Mouse (Mus musculus): ENCODE results near the gene Prss3. TPM values are rescaled to one million over a fixed set of nuclear protein-coding genes. Genes with fewer than 3 reads are reported as not detected.

Gene Prss3
- polyA plus RNA-seq (2017; shearing (Covaris generic)): not detected

GRCm38 (mm10) chr6:41377578-41377977 is at the start of gene Prss3:
Gene Prss3 (minus strand): TSS chr6:41377678.

DNA sequence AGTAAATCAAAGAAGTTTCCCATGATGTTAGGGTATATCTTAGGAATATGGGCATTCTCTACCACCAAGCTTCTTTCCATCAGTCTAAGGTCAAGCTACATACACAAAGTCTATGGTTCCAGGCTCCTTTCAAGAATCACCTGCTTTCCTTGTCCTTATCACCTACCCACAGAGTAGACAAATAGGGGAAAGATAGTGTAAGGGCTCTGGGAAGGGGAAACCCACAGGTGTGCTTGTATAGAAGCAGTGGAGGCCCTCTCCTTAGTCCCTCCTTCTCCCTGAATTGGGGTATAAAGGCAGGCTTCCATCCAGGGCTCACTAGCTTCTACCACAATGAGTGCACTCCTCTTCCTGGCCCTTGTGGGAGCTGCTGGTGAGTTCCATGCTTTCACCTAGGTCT is 14.6 kb upstream of the Prss3 start, which contains the start of gene Gm5771:
TSS of gene Gm5771 (plus strand) at position 301 of the 400 bp plus-strand sequence.

GRCm38 (mm10) chr6:41353932-41354331 is 23.5 kb downstream of the Prss3 start, which contains the start of gene Try10:
Gene Try10 (plus strand): TSS chr6:41354105.

Other genes with a start within 250 kb of the Prss3 start
- gene Try4, start 75.4 kb downstream of the Prss3 start, polyA plus RNA-seq (2017; shearing (Covaris generic)): under 1 TPM in 1 of 2 experiments, not detected in 1; 0.64 TPM
- 1 to 10 TPM in 1 of 2 experiments, under 1 TPM in 1; 0.55 to 1.3 TPM for gene Try5, start 60.8 kb downstream of the Prss3 start, polyA plus RNA-seq (2017; shearing (Covaris generic))
- not detected for gene Try10, start 23.6 kb downstream of the Prss3 start, polyA plus RNA-seq (2017; shearing (Covaris generic))
- gene Gm5771, start 14.7 kb upstream of the Prss3 start, polyA plus RNA-seq (2017; shearing (Covaris generic)): not detected
- not detected for gene Gm10334, start 68.5 kb upstream of the Prss3 start, polyA plus RNA-seq (2017; shearing (Covaris generic))
- not detected for gene Prss1, start 81.3 kb upstream of the Prss3 start, polyA plus RNA-seq (2017; shearing (Covaris generic))
- 1 to 10 TPM in 1 of 2 experiments, under 1 TPM in 1; 0.50 to 1.6 TPM for gene Prss2, start 144.1 kb upstream of the Prss3 start, polyA plus RNA-seq (2017; shearing (Covaris generic))
- gene Ephb6, start 227.8 kb upstream of the Prss3 start, polyA plus RNA-seq (2017; shearing (Covaris generic)): 10 to 100 TPM; 25.5 to 32.7 TPM

Data from activated CD4-positive, CD25-positive, alpha-beta regulatory T cell (primary cell).